Mouse (Mus musculus) frontal cortex, postnatal 10 days (tissue): ENCODE measurements around the gene Creb5.

Experiments used
- DNase-seq, 2 experiments: peaks; one replicate each; pipeline ENCODE4 v3.0.0; 2022; ENCODE audit warnings: low spot score in 2 of 2, mixed read lengths in 1 of 2

Creb5 gene

GRCm38 (mm10) chr6:53429891-53430290, 142.8 kb downstream of the Creb5 start:
- DNase-seq, result no peak

DNA sequence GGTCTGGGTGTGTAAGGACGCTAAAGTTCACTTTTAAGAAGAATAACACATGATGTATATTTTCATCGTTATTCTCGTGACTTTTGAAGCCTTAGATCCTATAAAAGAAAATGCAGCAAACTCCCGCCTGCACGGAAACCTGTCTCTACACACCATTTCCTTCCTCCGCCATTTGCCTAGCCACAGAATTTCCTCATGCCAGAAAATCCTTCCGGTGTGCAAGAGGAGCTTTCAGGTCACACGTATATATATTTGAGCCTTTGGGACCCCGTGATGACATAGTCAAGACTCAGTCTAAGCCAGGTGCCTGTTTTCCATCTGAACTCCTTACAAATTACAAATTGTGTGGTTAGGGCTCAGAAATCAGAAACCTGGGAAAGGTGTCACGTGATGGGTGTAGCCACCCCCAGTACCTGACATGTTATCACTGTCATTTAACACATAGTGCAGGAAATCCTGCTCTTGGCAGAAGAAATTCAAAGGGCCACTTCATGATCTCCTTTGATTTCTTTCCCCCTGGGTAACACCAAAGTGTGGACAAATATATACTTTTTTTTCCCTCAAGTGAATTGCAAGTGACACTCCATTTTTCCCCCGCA, 158.9 kb downstream of the Creb5 start:
- DNase-seq, result no peak

DNA sequence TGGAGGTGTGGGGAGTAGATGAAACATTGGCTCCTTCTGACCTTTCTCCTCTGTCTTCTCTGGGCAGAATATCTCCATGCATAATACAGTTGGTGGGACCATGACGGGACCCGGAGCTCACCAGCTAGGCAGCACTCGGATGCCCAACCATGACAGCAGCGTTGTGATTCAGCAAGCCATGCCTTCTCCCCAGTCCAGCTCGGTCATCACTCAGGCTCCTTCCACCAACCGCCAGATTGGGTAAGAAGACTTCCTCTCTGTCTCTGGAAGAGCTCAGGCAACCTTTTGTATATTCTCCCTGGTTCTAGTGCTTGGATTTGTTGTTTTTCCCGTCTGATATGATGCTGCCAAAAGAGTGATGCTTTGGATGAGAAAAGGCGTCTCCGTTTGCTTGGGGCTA, 160.4 kb downstream of the Creb5 start:
- DNase-seq, result no peak

GRCm38 (mm10) chr6:53448317-53448870, 161.3 kb downstream of the Creb5 start:
- no peak for DNase-seq

DNA sequence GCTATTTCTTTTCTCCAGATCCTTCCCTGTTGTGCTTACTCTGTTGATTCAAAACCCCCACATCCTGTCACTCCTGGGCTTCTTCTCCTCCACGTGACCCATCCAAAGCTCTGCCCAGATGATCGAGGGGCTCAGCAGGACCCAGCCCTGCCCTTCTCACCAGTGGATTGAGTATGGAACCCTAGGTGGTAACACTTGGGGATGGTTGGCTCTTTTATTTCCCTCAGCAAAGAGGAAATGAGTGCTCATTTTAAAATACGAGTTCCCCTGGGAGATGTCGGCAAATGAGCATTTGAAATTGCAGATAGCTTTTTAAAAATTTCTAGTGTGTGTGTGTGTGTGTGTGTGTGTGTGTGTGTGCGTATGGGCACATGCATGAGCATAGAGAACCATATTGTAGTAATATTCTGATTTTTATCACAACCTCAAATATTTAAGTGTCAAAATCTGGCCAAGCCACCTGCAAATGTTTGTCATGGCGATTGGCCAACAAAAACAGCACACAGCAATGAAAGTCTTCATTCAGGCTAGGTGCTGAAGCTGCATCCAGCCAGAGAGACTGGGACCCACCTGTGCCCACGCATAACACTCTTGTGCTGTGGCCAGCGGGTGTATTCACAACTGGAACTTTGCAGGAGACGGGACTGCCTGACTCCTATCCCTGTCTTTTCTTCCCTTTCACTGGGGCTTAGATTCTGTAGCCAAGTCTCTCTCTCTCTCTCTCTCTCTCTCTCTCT, 162.5 kb downstream of the Creb5 start:
- DNase-seq, result no peak

GRCm38 (mm10) chr6:53450494-53450893, 163.4 kb downstream of the Creb5 start:
- DNase-seq, result no peak

DNA sequence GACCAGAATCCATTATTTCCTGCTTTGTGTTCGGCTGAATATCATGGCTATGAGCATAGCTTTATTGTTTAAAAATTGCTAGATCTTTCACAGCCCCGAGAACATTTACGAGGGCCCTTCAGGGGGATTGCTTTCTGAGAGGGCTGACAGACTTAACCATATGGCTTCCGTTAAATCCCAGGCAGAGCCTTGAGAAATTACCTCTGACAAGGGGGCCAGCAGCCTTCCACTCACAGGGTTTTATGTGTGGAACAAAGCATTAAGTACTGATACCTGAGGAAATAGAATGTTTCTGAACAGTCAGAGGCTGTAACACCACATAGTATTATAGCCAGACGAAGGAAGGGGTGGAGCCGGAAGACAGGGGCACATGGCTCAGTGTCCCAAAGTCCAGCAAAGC, 165.2 kb downstream of the Creb5 start:
- no peak for DNase-seq

DNA sequence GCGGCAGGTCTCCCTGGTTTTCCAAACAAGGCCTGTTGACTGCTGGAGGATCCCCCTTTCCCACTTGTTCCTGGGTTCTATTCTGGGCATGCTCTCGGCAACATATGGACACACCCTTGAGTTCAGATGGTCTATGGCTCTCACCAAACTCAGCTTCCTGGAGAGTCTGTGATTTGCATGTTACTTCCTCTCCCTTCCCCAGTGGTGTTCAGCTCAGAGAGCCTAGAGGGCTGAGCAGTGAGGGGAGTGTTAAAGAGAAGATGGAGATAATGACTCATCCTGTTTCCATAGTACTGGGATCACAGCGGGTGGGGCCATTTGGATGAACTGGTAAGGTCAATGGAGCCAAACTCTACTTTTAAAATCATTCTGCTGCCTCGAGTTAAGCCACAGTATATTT, 168.4 kb downstream of the Creb5 start:
- no peak for DNase-seq

GRCm38 (mm10) chr6:53456111-53456510, 169.0 kb downstream of the Creb5 start:
- no peak for DNase-seq

DNA sequence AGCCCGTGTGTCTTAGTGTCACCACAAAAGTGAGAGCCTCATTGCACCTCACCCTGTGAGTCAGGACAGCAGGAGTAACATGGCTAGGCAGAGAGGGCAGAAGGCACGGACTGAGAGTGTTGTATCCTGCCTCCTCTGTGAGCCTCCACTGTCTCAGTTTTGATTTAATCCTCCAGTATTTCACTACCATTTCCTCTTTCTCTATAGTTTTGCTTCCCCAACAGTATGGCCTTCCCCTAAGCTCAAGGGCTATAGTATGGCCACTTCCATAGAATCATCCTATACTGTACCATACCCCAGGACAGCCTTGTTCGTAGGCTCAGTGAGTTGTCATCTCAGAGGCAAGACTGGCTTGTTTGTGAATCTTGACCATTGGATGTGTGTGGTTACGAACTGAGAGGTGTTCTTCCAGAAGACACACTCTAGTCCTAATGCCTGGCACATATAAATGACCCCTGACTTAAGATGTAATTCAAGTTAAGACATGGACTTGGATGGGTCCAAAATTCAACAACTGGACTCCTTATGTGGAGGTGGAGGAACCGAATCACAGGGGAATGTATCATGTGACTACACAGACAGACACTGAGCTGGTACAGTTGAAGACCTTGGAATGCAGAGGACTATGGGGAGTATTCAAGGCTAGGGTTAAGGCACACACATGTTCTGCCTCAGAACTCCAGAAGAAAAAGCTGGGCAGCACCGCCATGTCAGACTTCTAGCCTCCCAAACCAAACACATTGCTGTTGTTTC, 173.1 kb downstream of the Creb5 start:
- DNase-seq, result no peak

GRCm38 (mm10) chr6:53461056-53461455, 174.0 kb downstream of the Creb5 start:
- no peak for DNase-seq

- no peak for DNase-seq
These were observed 175.0 kb downstream of the Creb5 start for GRCm38 (mm10) chr6:53461775-53462770.

GRCm38 (mm10) chr6:53462802-53463201, 175.7 kb downstream of the Creb5 start:
- no peak for DNase-seq

GRCm38 (mm10) chr6:53463261-53463813, 176.3 kb downstream of the Creb5 start:
- no peak for DNase-seq

GRCm38 (mm10) chr6:53469204-53469603, 182.1 kb downstream of the Creb5 start:
- no peak for DNase-seq

GRCm38 (mm10) chr6:53469703-53470102, 182.6 kb downstream of the Creb5 start:
- DNase-seq, result no peak

DNA sequence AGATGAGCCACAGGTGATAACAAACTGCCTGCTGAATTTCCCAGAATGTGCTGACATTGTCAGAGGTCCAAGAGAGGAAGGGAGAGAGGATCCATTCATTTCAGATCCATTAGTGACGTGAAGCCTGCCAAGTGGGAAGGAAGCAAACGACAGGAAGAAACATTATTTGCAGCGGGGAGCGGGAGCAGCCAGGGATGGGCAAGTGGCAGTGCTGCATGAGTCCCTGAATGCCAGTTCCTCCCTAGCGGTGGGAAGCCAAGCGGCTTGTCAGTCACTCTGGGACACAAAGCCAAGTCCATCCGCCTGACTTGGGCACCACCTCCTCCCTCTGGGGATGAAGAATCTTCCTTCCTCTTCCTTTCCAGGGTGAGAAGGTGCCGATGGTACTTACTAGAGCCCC, 183.5 kb downstream of the Creb5 start:
- DNase-seq, result no peak

DNA sequence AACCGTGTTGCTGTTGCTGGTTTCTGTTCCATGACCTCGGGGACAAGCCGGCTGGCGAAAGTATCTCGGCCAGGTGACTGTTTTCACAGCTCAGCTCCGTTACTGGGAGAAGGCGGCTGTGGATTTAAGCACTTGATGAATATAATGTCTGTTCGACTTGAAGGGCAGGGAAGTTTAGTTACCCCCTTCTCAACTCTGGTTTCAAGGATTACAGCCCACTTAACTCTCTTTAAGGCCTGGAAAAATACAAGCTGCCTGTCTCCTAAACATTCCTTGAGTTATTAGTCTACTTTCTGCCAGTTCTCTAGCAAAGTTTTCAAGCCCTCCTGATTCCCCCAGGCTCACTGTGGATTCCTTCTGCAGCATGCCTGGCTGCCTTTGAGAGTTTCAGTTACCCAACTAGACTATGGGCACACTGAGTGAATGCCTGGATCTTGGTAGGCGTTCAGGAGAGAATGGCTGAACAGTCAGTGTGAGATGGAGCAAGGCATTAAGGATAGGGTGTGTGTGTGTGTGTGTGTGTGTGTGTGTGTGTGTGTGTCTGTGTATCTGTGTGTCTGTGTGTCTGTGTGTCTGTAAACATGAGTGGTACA, 184.0 kb downstream of the Creb5 start:
- no peak for DNase-seq

DNA sequence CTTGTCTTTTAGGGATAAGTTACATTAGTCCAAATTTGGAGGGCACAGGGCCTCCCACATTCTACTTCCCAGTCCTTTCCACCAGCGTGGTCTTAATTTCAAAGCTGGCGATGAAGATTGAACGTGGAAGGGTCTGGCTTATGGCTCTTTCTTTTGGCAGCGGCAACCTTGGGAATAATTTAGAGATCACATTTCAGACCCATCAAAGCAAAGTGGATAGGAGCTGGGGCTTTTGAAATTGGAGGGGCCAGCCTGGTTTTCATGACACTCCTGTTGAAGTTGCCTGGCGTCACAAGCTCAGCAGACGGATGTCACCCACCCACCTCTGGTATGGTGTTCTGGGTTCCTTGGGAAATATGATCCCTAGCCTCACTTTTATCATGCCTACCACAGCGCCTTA, 185.7 kb downstream of the Creb5 start:
- no peak for DNase-seq

GRCm38 (mm10) chr6:53477501-53477900, 190.4 kb downstream of the Creb5 start:
- no peak for DNase-seq

GRCm38 (mm10) chr6:53490917-53491316, 203.8 kb downstream of the Creb5 start:
- no peak for DNase-seq
